Mouse (Mus musculus) ES-E14 (cell line): ENCODE measurements around the gene Olfr62. TPM values are rescaled to one million over a fixed set of nuclear protein-coding genes. Genes with fewer than 3 reads are reported as not detected.
A peak's percentile ranks its signal among the peaks of the same experiment; 100 is the strongest.

Experiments
- DNase-seq: peaks from one replicate; pipeline ENCODE4 v3.0.0-alpha.2; 2013; ENCODE audit warnings: low read depth, low spot score
- H3K27ac ChIP-seq: 2 replicates; pipeline ENCODE4 v1.5.1; 2012; ENCODE audit warnings: low read depth, mild to moderate bottlenecking, low read length, moderate library complexity, mixed read lengths; ENCODE audit not compliant: poor library complexity, insufficient read depth, severe bottlenecking
- H3K36me3 ChIP-seq: 2 replicates; pipeline ENCODE4 v1.6.1; 2012; ENCODE audit warnings: mild to moderate bottlenecking, low read length, moderate library complexity, mixed read lengths; ENCODE audit not compliant: control insufficient read depth, poor library complexity, insufficient read depth, severe bottlenecking
- H3K4me1 ChIP-seq, 2 experiments: fragments of 150-350 bp in 1 of 2; sonication (generic) in 1 of 2; 2 replicates each; pipeline ENCODE4 v1.6.1; 2012; ENCODE audit warnings: low read length in 2 of 2, mild to moderate bottlenecking in 1 of 2, mixed read lengths in 1 of 2; ENCODE audit not compliant: control insufficient read depth in 2 of 2, insufficient read depth in 2 of 2, poor library complexity in 1 of 2
- H3K4me3 ChIP-seq, 2 experiments: fragments of 150-350 bp in 1 of 2; sonication (generic) in 1 of 2; 2 replicates each; pipeline ENCODE4 v1.5.1; 2012; ENCODE audit warnings: low read length in 2 of 2, low read depth in 1 of 2, mild to moderate bottlenecking in 1 of 2, mixed read lengths in 1 of 2; ENCODE audit not compliant: insufficient read depth in 1 of 2, poor library complexity in 1 of 2, severe bottlenecking in 1 of 2
- H3K9ac ChIP-seq: 2 replicates; pipeline ENCODE4 v1.6.1; 2012; ENCODE audit warnings: low read depth, mild to moderate bottlenecking, low read length, mixed read lengths; ENCODE audit not compliant: poor library complexity, insufficient read depth, severe bottlenecking
- H3K9me3 ChIP-seq: fragments of 150-350 bp; sonication (generic); 2 replicates; pipeline ENCODE4 v1.6.1; 2012; ENCODE audit warnings: low read depth, mild to moderate bottlenecking, low read length; ENCODE audit not compliant: control insufficient read depth, insufficient read depth
- CHD2 ChIP-seq: IDR thresholded peaks from 2 replicates; pipeline ENCODE4 v1.6.1; 2014; ENCODE audit warnings: mild to moderate bottlenecking, low read depth, low read length, inconsistent platforms
- HCFC1 ChIP-seq: IDR thresholded peaks from 2 replicates; pipeline ENCODE4 v1.6.1; 2012; ENCODE audit warnings: low read length, inconsistent platforms, borderline replicate concordance; ENCODE audit not compliant: insufficient read depth
- MAFK ChIP-seq: IDR thresholded peaks from 2 replicates; pipeline ENCODE4 v1.6.1; 2014; ENCODE audit warnings: mild to moderate bottlenecking, low read depth, low read length, inconsistent platforms; ENCODE audit not compliant: insufficient read depth
- ZC3H11A ChIP-seq: IDR thresholded peaks from 2 replicates; pipeline ENCODE4 v1.6.1; 2012; ENCODE audit warnings: low read depth, mild to moderate bottlenecking, inconsistent platforms, low read length, borderline replicate concordance
- ZNF384 ChIP-seq: IDR thresholded peaks from 2 replicates; pipeline ENCODE4 v1.6.1; 2012; ENCODE audit warnings: low read depth, low read length, inconsistent platforms
- in situ Hi-C, 2 experiments: fragments of 600-800 bp; cut with MboI; formaldehyde crosslinking; loops; one replicate each; pipeline ENCODE4 v1.15.1; 2025; ENCODE audit warnings: low sequenced_read_pairs in 2 of 2, inconsistent platforms in 1 of 2; ENCODE audit not compliant: unreplicated experiment in 2 of 2
- total RNA-seq: library from RNA; depleted of rRNA; stranded (reverse); fragments of 300-350 nt; gene quantifications from 2 replicates; pipeline ENCODE4 v1.2.3, GENCODE M21; 2012; rRNA removed

The Olfr62 gene
- total RNA-seq, 1 experiment = not detected

- in situ Hi-C loops = no loop called here
- H3K4me3 ChIP-seq = no peak overlapping the region
- peaks cover 0 to 3% of the 10 kb centered on the region in 2 experiments; a peak in 1 of 4 replicates for H3K4me1 ChIP-seq
- TF ChIP-seq ZNF384 (no peak), MAFK (no peak), CHD2 (no peak), ZC3H11A (no peak), HCFC1 (no peak)
- H3K9ac ChIP-seq = no peak overlapping the region
- H3K9me3 ChIP-seq = no peaks in the 10 kb centered on the region
- no peak for DNase-seq
- H3K36me3 ChIP-seq = no peaks in the 10 kb centered on the region
- H3K27ac ChIP-seq = no peak overlapping the region
These were observed 35.1 kb downstream of the Olfr62 start for GRCm38 (mm10) chr4:118693812-118694211.

- Histone ChIP-seq H3K4me1 (no peaks in the 10 kb centered on the region), H3K9ac (no peak within 1 kb of the TSS), H3K9me3 (no peaks in the 10 kb centered on the region), H3K27ac (no peak within 1 kb of the TSS), H3K36me3 (no peaks in the 10 kb centered on the region), H3K4me3 (no peak within 1 kb of the TSS)
- TF ChIP-seq ZNF384 (no peak), MAFK (no peak), ZC3H11A (no peak), HCFC1 (no peak), CHD2 (no peak)
- no peak for DNase-seq
- in situ Hi-C loops = no loop called here
These were observed 44.5 kb downstream of the Olfr62 start, which contains the start of gene Olfr1341 for GRCm38 (mm10) chr4:118703223-118703622. Olfr1341 (plus strand) TSS chr4:118703523.

- no peaks in the 10 kb centered on the region for H3K9me3 ChIP-seq
- no peak overlapping the region for H3K4me3 ChIP-seq
- no peaks in the 10 kb centered on the region for H3K36me3 ChIP-seq
- TF ChIP-seq MAFK (peak; percentile 84), HCFC1 (no peak), ZC3H11A (no peak), ZNF384 (no peak), CHD2 (no peak)
- DNase-seq = no peak
- no peak overlapping the region for H3K9ac ChIP-seq
- H3K4me1 ChIP-seq = peaks cover 2 to 4% of the 10 kb centered on the region in 2 experiments; a peak in 1 of 4 replicates
- no peak overlapping the region for H3K27ac ChIP-seq
- in situ Hi-C loops = no loop called here
These were observed 49.3 kb downstream of the Olfr62 start for GRCm38 (mm10) chr4:118708086-118708485.

GRCm38 (mm10) chr4:118711656-118712055 lies 52.9 kb downstream of the Olfr62 start:
- in situ Hi-C loops = no loop called here

More at GRCm38 (mm10) chr4:118711656-118712055, 52.9 kb downstream of the Olfr62 start:
- no peaks in the 10 kb centered on the region for H3K9me3 ChIP-seq
- no peaks in the 10 kb centered on the region for H3K36me3 ChIP-seq
- peaks cover 2 to 4% of the 10 kb centered on the region in 2 experiments; a peak in 1 of 4 replicates for H3K4me1 ChIP-seq
- peak overlapping the region; percentile 76; the same call in 1 of the 2 replicates for H3K27ac ChIP-seq
- no peak overlapping the region for H3K9ac ChIP-seq
- peak; percentile 39 for DNase-seq
- H3K4me3 ChIP-seq = no peak overlapping the region
- TF ChIP-seq HCFC1 = no peak
- no peak for TF ChIP-seq ZNF384
- TF ChIP-seq CHD2 = no peak
- no peak for TF ChIP-seq ZC3H11A
- TF ChIP-seq MAFK = no peak

Other genes starting within 250 kb of the Olfr62 start
- gene Szt2, start 249.7 kb upstream of the Olfr62 start, total RNA-seq = 17.4 and 26.6 TPM in 2 replicates
- gene Med8, start 249.6 kb upstream of the Olfr62 start, total RNA-seq = 56.5 and 74.1 TPM in 2 replicates
- 33.4 and 36.0 TPM in 2 replicates for gene Elovl1, start 230.9 kb upstream of the Olfr62 start, total RNA-seq
- gene Cdc20, start 221.6 kb upstream of the Olfr62 start, total RNA-seq = 296 and 322 TPM in 2 replicates
- not detected in 2 replicates for gene Mpl, start 201.4 kb upstream of the Olfr62 start, total RNA-seq
- 1.0 and 1.3 TPM in 2 replicates for gene Tie1, start 168.9 kb upstream of the Olfr62 start, total RNA-seq
- gene 2610528J11Rik, start 132.0 kb upstream of the Olfr62 start, total RNA-seq = 3.2 and 8.8 TPM in 2 replicates
- 12.0 and 19.1 TPM in 2 replicates for gene Tmem125, start 114.9 kb upstream of the Olfr62 start, total RNA-seq
- 0.16 and 0.18 TPM in 2 replicates for gene Cfap57, start 38.2 kb upstream of the Olfr62 start, total RNA-seq
- gene Ebna1bp2, start 38.2 kb upstream of the Olfr62 start, total RNA-seq = 165 and 182 TPM in 2 replicates
- gene Olfr1342, start 33.8 kb downstream of the Olfr62 start, total RNA-seq = not detected in 2 replicates
- 0.04 TPM in 1 of 2 replicates, not detected in the other for gene Olfr1341, start 44.6 kb downstream of the Olfr62 start, total RNA-seq
- not detected in 2 replicates for gene Olfr1340, start 61.2 kb downstream of the Olfr62 start, total RNA-seq
- not detected in 2 replicates for gene Olfr1339, start 73.2 kb downstream of the Olfr62 start, total RNA-seq
- not detected in 2 replicates for gene Olfr1338, start 99.8 kb downstream of the Olfr62 start, total RNA-seq
- not detected in 2 replicates for gene Olfr1337, start 123.6 kb downstream of the Olfr62 start, total RNA-seq
- not detected in 2 replicates for gene Olfr1335, start 151.0 kb downstream of the Olfr62 start, total RNA-seq
- not detected in 2 replicates for gene Olfr1333, start 177.3 kb downstream of the Olfr62 start, total RNA-seq
- not detected in 2 replicates for gene Olfr1331, start 205.7 kb downstream of the Olfr62 start, total RNA-seq
- gene Olfr1330, start 229.6 kb downstream of the Olfr62 start, total RNA-seq = not detected in 2 replicates